Mouse (Mus musculus): ENCODE data around the gene Agr3. TPM values are rescaled to one million over a fixed set of nuclear protein-coding genes. Genes with fewer than 3 reads are reported as not detected.

Gene Agr3
- total RNA-seq (2021) = not detected
- long read RNA-seq, experiment 1 = 0 reads
- long read RNA-seq, experiment 2 = 0 reads

- no peak for DNase-seq (ENCODE audit: low spot score in 2 of 2)
Observed at GRCm38 (mm10) chr12:35925402-35925801, at the start of gene Agr3. Agr3 (plus strand) TSS chr12:35925620.

GRCm38 (mm10) chr12:35884892-35885558 is 40.4 kb upstream of the Agr3 start:
- no peak for DNase-seq (ENCODE audit: low spot score in 2 of 2)

DNA sequence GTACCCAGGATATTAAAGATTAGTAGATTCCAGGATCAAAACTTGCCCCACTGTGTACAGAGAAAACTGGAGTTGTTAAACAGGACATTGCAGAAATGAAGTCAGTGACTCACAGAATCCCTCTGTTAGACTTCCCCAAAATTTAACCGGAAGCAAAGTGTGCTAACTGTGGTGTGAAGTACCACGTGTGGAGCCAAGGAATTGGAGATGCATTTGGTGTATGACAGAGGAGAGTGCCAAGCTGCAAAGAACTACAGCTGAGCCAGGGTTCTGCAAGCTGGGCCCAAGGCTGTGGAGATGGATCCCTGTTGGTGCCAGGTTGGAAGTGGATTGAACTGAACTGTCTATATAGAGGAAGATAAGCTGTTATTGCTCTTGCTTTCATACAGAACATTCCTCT is 36.0 kb upstream of the Agr3 start:
- DNase-seq (ENCODE audit: low spot score in 2 of 2) = no peak

DNA sequence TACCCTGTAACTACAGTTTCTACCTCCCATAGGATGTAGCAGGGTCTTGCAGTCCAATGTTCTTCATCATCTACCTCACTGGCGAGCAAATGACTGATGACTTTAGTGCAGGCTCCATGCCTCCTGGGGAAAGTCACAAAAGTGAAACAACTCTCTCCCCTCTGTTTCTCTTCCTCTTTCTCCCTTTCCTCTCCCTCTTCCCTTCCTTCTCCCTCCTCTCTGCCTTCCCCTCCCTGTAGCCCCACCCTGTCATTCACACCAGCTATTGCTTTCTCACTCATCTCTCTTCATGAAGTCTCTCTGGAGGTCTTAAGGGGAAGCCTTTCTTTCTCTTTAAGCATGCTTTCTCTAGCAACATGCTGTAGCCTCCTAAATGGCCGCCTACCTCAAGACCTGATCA is 34.7 kb upstream of the Agr3 start:
- DNase-seq (ENCODE audit: low spot score in 2 of 2) = no peak

GRCm38 (mm10) chr12:35894304-35894900 is 31.0 kb upstream of the Agr3 start:
- DNase-seq (ENCODE audit: low spot score in 2 of 2) = no peak

- peak; percentile 28 to 59 for DNase-seq (ENCODE audit: low spot score in 2 of 2)
Observed at GRCm38 (mm10) chr12:35895875-35896763, 29.3 kb upstream of the Agr3 start.

DNA sequence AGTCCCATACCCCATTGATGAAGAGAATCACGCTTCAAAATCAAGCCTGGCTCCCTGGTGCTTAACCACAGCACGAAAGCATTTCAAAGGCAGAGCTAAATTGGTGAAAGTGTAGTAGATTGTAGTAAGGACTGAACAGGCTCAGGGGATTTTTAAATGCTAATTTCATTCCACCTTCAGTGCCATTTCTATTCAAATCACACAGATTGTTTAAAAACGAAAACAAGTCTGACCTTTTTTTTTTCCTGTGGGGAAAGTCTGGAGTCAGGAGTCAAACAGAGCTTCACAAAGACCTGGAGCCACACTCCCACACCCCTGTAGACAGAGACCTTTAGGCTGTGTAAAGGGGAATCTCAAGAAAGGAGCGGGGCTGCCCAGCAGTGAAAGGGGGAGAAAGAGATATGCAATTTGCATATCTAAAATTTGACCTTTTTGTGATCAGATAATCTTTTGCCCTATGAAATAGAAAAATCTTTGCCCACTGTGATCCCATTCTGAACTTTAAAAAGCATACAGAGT is 28.6 kb upstream of the Agr3 start:
- DNase-seq (ENCODE audit: low spot score in 2 of 2) = no peak

GRCm38 (mm10) chr12:35910632-35911031 is 14.8 kb upstream of the Agr3 start:
- no peak for DNase-seq (ENCODE audit: low spot score in 2 of 2)

DNA sequence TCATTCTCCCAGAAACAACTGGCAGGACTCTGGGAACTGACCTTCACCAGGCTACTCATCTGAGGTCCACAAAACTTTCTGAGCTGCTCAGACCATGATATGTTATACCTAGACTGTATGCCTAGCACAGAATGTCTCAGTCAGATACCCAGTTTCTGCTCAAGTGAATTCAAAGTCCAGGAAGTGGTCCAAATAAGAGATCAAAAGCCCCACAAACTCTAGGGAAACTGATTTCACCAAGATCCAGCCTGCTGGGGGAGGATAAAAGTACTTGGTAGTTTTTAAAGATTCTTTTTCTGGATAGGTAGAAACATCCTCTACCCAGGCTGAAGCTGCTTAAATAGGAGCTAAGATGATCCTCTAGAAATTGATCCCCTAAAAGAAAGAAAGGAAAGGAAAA is 9.6 kb upstream of the Agr3 start:
- no peak for DNase-seq (ENCODE audit: low spot score in 2 of 2)

- DNase-seq (ENCODE audit: low spot score in 2 of 2) = no peak
Observed at GRCm38 (mm10) chr12:35916467-35916866, 9.0 kb upstream of the Agr3 start.

DNA sequence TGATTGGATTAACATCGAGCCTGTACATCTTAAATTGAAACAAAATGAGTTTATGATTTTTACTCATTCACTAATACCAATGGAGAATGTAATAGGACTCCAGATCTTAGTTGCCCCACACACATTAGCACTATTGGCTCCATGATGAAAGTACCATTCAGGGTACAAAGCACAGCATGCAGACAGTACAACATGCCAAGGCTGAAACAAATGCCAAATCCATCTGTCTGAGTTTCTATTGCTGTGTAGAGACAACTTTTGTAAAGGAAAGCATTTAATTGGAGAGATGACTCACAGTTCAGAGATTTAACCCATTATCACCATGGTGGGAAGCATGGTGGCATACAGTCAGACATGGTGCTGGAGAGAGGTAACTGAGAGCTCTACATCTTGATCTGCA is 7.4 kb upstream of the Agr3 start:
- DNase-seq (ENCODE audit: low spot score in 2 of 2) = no peak

GRCm38 (mm10) chr12:35927804-35928203 is 2.4 kb downstream of the Agr3 start:
- no peak for DNase-seq (ENCODE audit: low spot score in 2 of 2)

DNA sequence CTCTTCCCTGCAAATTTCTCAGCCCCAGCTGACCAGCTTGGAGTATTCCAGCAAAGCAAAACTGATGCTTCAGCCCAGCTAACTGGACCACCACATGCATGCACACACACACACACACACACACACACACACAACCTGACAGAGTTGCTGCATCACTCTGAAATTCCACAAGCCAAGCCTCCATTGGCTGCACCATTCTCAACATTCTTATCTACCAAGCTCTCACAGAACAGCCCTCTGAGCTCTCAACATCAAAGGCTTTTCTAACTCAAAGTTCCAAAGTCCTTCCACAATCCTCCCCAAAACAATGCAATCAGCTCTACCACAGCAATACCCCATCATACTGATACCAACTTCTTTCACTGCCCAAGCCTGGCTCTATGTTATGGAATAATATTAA is 7.4 kb downstream of the Agr3 start:
- no peak for DNase-seq (ENCODE audit: low spot score in 2 of 2)

DNA sequence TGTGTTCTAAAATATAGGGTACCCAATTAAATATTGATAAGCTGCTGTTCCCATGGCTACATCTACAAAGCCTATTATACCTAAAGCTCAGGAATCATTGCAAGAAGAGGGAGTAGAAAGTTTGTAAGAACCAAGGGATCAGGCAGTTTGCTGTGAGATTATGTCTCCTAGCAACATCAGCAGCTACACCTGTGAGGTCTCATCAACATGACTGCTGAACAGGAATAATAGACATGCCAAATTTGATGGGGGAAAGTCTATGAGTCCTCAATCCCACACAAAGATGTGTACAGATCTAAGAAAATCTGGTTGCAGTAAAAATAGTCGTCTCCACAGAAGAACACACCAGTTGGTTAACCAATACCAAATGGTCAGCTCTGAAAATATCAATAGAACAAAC is 26.3 kb downstream of the Agr3 start:
- no peak for DNase-seq (ENCODE audit: low spot score in 2 of 2)

GRCm38 (mm10) chr12:35957235-35957634 is 31.8 kb downstream of the Agr3 start:
- no peak for DNase-seq (ENCODE audit: low spot score in 2 of 2)

DNA sequence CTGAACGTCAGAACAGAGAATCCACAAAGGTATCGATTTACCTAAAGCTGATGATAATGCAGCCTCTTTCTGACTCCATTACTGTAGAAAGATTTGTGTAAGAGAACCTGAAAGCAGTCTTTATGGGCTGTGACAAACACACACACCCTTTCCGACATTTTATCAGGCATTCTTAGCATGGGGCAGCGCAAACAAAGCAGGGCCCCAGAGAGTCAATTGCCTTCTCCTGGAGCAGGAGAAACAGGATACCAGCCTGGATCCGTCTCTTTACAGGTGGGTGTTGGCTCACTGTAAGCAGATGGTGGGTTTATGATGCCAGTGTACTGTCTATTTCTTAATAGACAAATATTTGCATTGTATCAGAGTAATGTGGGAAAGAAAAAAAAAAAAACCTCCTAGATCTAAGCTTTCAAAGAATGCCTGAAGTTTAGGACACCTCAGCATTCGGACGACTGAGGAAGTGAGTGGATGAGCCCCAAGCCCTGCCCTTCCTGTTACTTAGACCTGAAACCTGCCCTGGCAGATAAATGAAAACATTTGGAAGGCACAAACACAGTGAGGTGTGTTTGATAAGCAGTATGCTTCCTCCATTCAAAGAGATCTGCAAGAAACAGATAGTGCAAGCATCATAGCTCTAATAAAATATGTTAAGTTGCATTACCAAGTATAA is 40.8 kb downstream of the Agr3 start:
- no peak for DNase-seq (ENCODE audit: low spot score in 2 of 2)

DNA sequence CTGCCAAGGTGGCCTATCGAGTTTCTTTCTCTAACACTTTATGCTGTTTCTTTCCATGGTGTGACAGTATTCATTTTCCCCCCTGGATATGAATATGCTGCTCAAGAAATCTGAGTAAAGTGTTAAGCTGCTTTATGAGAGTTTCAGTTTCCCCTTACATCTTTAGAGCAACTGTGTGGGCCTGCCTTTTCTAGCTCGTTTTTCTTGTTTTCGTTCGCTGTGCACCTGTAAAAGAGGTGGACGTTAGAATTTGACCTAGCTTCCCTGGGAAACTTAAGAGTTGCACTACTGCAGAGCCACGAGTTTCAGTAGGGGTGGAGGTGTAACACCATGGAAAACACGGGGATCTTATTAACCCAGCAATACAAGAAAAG is 41.3 kb downstream of the Agr3 start:
- DNase-seq (ENCODE audit: low spot score in 2 of 2) = no peak

DNA sequence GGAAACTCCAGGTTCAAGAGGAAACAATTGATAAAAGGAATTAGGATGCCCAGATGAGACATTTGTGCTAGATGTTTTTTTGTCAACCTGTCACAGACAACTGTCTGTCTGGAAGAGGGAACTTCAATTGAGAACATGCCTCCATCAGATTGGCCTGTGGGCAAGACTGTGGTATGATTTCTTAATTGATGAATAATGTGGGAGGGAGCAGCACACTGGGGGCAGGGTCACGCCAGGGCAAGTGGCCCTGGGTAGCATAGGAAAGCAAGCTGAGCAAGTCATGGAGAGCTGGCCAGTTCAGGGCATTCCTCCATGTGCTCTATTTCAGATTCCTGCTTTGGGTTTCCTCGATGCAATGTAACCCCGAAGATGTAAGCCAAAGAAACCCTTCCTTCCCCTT is 50.5 kb downstream of the Agr3 start:
- no peak for DNase-seq (ENCODE audit: low spot score in 2 of 2)

DNA sequence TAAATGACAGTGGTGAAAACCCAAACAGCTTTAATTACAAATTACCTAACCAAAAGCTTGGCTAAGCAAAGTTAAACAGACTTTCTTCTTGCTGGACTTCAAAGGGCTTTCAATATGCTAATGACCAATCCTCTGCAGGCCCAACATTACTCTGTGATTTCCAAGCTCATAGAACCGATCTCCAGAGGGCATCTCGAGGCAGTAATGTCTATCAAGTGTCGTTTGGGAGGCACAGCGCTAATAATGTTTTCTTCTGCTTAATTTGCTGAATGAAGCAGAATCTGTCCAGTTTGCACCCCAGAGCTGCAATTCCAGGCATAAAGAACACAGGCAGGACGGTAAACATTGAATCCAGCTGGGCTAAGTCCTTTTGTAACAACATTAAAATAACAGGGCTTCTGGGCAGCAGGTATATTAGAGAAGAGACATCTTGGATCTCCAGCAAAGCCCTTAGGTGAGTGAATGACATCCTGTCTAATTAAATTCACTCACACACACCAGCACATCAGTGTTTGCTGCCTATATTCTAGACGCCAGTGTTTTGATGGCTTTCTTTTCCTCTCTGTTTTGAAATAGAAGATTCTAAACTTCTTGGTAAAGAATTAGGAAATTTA is 52.3 kb downstream of the Agr3 start:
- DNase-seq (ENCODE audit: low spot score in 2 of 2) = no peak

GRCm38 (mm10) chr12:35979625-35980024 is 54.2 kb downstream of the Agr3 start:
- DNase-seq (ENCODE audit: low spot score in 2 of 2) = no peak

All from adrenal gland, adult 18-20 months (tissue).